Mouse (Mus musculus): ENCODE data around the gene Nckap5. TPM values are rescaled to one million over a fixed set of nuclear protein-coding genes. Genes with fewer than 3 reads are reported as not detected.

The Nckap5 gene
- total RNA-seq, 2 experiments from 2014 or later, result not detected

- no peak for ATAC-seq (ENCODE audit: poor library complexity, severe bottlenecking)
Measured at GRCm38 (mm10) chr1:126639463-126639862, 191.1 kb downstream of the Nckap5 start.

GRCm38 (mm10) chr1:126637515-126637914, 193.1 kb downstream of the Nckap5 start:
- no peak for ATAC-seq (ENCODE audit: poor library complexity, severe bottlenecking)

- no peak for ATAC-seq (ENCODE audit: poor library complexity, severe bottlenecking)
Measured at GRCm38 (mm10) chr1:126626206-126626605, 204.4 kb downstream of the Nckap5 start.

GRCm38 (mm10) chr1:126622036-126622435, 208.6 kb downstream of the Nckap5 start:
- ATAC-seq (ENCODE audit: poor library complexity, severe bottlenecking), result no peak

GRCm38 (mm10) chr1:126617464-126618041, 213.0 kb downstream of the Nckap5 start:
- no peak for ATAC-seq (ENCODE audit: poor library complexity, severe bottlenecking)

- no peak for ATAC-seq (ENCODE audit: poor library complexity, severe bottlenecking)
Measured at GRCm38 (mm10) chr1:126616964-126617363, 213.6 kb downstream of the Nckap5 start.

GRCm38 (mm10) chr1:126612916-126613315, 217.7 kb downstream of the Nckap5 start:
- no peak for ATAC-seq (ENCODE audit: poor library complexity, severe bottlenecking)

GRCm38 (mm10) chr1:126608586-126608985, 222.0 kb downstream of the Nckap5 start:
- no peak for ATAC-seq (ENCODE audit: poor library complexity, severe bottlenecking)

GRCm38 (mm10) chr1:126606189-126607080, 224.2 kb downstream of the Nckap5 start:
- no peak for ATAC-seq (ENCODE audit: poor library complexity, severe bottlenecking)

- no peak for ATAC-seq (ENCODE audit: poor library complexity, severe bottlenecking)
Measured at GRCm38 (mm10) chr1:126604551-126604950, 226.0 kb downstream of the Nckap5 start.

GRCm38 (mm10) chr1:126603771-126604515, 226.7 kb downstream of the Nckap5 start:
- no peak for ATAC-seq (ENCODE audit: poor library complexity, severe bottlenecking)

GRCm38 (mm10) chr1:126600596-126600995, 230.0 kb downstream of the Nckap5 start:
- no peak for ATAC-seq (ENCODE audit: poor library complexity, severe bottlenecking)

- ATAC-seq (ENCODE audit: poor library complexity, severe bottlenecking), result no peak
Measured at GRCm38 (mm10) chr1:126597376-126597775, 233.2 kb downstream of the Nckap5 start.

GRCm38 (mm10) chr1:126594796-126595195, 235.8 kb downstream of the Nckap5 start:
- no peak for ATAC-seq (ENCODE audit: poor library complexity, severe bottlenecking)

- no peak for ATAC-seq (ENCODE audit: poor library complexity, severe bottlenecking)
Measured at GRCm38 (mm10) chr1:126593044-126593805, 237.4 kb downstream of the Nckap5 start.

- no peak for ATAC-seq (ENCODE audit: poor library complexity, severe bottlenecking)
Measured at GRCm38 (mm10) chr1:126590911-126591310, 239.7 kb downstream of the Nckap5 start.

GRCm38 (mm10) chr1:126578163-126578562, 252.4 kb downstream of the Nckap5 start:
- ATAC-seq (ENCODE audit: poor library complexity, severe bottlenecking), result no peak

GRCm38 (mm10) chr1:126574295-126574694, 256.3 kb downstream of the Nckap5 start:
- no peak for ATAC-seq (ENCODE audit: poor library complexity, severe bottlenecking)

GRCm38 (mm10) chr1:126573714-126574113, 256.9 kb downstream of the Nckap5 start:
- ATAC-seq (ENCODE audit: poor library complexity, severe bottlenecking), result no peak

GRCm38 (mm10) chr1:126573097-126573496, 257.5 kb downstream of the Nckap5 start:
- ATAC-seq (ENCODE audit: poor library complexity, severe bottlenecking), result no peak

Data from megakaryocyte, adult 5-6 weeks (primary cell).